Mouse (Mus musculus): ENCODE measurements around the gene Cdh13. TPM values are rescaled to one million over a fixed set of nuclear protein-coding genes. Genes with fewer than 3 reads are reported as not detected.

Cdh13 gene
- polyA plus RNA-seq, 1 experiment = 18.4 TPM

DNA sequence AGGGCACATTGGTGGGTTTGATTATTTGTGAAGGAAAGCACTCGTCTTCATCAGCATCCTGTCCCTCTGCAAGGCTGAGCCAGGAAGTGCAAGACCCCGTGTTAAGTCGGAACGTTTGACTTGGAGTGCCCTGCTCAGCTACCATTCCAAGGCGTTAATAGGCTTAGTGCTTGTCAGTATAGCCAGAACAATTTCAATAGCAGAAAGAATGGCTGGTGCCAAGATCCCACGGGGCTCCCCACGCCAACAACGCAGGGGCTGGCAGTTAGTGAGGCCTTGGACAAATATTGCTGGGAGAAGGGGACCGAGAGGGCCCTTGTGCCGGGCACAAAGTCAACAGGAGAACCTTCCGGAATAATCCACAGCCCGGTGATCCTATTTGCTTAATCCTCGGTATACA lies 897.1 kb downstream of the Cdh13 start:
- no peak overlapping the region for H3K27ac ChIP-seq (ENCODE audit: insufficient read depth, low read length)

DNA sequence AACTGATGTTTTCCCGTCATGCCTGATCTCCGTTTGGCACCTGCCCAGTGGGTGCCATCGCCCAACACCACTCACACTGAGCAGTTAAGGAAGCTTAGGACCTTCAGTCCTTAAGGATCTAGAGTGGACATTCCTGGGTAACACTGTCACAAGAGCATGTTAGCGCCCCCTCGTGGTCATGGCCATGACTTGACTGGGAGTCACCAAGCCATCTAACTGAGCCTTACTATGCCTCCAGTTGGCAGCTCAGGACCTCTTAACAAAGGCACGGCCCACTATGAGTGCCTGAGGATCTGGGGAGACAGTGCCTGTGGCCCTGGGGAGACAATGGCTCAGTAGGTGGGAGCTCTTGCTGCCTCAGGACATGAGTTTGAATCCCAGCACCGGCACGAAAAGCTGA lies 912.2 kb downstream of the Cdh13 start:
- H3K27me3 ChIP-seq (ENCODE audit: control insufficient read depth, insufficient read depth, low read length) = no peaks in the 10 kb centered on the region
- no peak overlapping the region for H3K27ac ChIP-seq (ENCODE audit: insufficient read depth, low read length)
- no peak overlapping the region for H3K4me3 ChIP-seq (replicated peaks; ENCODE audit: insufficient read depth, low read depth, low read length)
- 67% methylated on average over 8 of the region's 8 CpGs for WGBS
- H3K4me1 ChIP-seq (ENCODE audit: control insufficient read depth, insufficient read depth, low read length) = peaks cover 11% of the 10 kb centered on the region
- TF ChIP-seq CTCF (IDR thresholded peaks at IDR 0.05; ENCODE audit: borderline replicate concordance, insufficient read depth, low read depth, low read length) (peak; percentile 52), POLR2A (IDR thresholded peaks at IDR 0.05; ENCODE audit: borderline replicate concordance, insufficient read depth, low read length) (no peak)
- peak; percentile 19 to 39 for DNase-seq

More for the DNA sequence above, 897.1 kb downstream of the Cdh13 start:
- 48% methylated on average over 13 of the region's 13 CpGs for WGBS
- no peak overlapping the region for H3K4me3 ChIP-seq (replicated peaks; ENCODE audit: insufficient read depth, low read depth, low read length)
- no peak for DNase-seq
- H3K4me1 ChIP-seq (ENCODE audit: control insufficient read depth, insufficient read depth, low read length) = no peaks in the 10 kb centered on the region; the same call in 1 of the 2 replicates
- H3K27me3 ChIP-seq (ENCODE audit: control insufficient read depth, insufficient read depth, low read length) = no peaks in the 10 kb centered on the region; the same call in 1 of the 2 replicates
- no peak for TF ChIP-seq POLR2A (IDR thresholded peaks at IDR 0.05; ENCODE audit: borderline replicate concordance, insufficient read depth, low read length)
- no peak for TF ChIP-seq CTCF (IDR thresholded peaks at IDR 0.05; ENCODE audit: borderline replicate concordance, insufficient read depth, low read depth, low read length)

DNA sequence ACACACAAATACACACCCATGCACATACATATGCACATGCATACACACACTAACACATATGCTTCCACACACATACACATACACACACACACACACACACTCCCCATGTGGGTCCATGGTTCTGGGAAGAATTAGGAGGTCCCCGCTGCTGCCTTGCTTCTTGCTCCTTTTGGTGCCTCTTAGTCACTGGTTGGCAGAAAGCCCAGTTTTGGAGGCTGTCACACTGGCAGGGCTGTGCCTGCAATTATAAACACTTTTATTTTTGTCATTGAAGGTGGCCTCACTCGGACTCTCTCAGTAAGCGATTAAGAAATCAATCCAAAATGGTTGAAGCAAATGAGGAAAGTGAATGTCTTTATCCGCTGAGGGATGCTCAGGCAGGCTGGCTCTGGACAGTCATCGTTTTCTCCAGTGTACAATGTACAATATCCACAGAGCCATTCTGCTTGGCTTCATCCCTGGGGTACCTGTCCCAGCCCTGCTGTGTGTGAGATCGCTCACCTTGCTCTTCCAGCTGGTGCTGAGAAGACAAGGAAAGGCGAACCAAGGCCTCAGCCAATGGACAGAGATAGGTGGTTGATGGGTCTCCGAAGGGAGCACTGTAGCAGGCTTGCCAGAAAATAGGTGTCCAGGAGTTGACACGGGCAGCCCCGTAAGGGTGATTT lies 913.1 kb downstream of the Cdh13 start:
- Histone ChIP-seq H3K27ac (ENCODE audit: insufficient read depth, low read length) (no peak overlapping the region), H3K4me1 (ENCODE audit: control insufficient read depth, insufficient read depth, low read length) (peaks cover 11% of the 10 kb centered on the region), H3K27me3 (ENCODE audit: control insufficient read depth, insufficient read depth, low read length) (no peaks in the 10 kb centered on the region), H3K4me3 (replicated peaks; ENCODE audit: insufficient read depth, low read depth, low read length) (no peak overlapping the region)
- TF ChIP-seq CTCF (IDR thresholded peaks at IDR 0.05; ENCODE audit: borderline replicate concordance, insufficient read depth, low read depth, low read length) = no peak
- TF ChIP-seq POLR2A (IDR thresholded peaks at IDR 0.05; ENCODE audit: borderline replicate concordance, insufficient read depth, low read length) = no peak
- WGBS = 12% methylated on average over 10 of the region's 10 CpGs
- peak; percentile 63 to 80 for DNase-seq

DNA sequence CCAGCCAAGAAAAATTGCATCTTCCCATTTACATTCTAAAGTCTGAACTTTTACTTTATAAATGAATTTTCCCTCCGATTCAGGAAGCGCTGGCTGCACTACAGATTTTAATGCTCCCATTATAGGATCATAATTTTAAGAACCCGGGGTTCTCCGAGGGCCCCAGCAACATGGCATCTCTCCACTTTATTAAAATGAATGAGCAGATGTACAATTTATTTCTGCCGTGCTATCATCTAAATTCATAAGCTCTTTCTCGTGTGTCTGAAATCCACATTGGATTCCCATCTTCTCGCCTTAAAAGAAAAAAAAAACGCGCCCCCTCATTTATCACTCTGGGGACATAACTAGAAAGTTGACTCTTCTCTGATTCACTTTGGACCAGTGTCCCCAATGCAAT lies 925.0 kb downstream of the Cdh13 start:
- 91% methylated on average over 9 of the region's 9 CpGs for WGBS
- Histone ChIP-seq H3K27ac (ENCODE audit: insufficient read depth, low read length) (no peak overlapping the region), H3K27me3 (ENCODE audit: control insufficient read depth, insufficient read depth, low read length) (no peaks in the 10 kb centered on the region), H3K4me3 (replicated peaks; ENCODE audit: insufficient read depth, low read depth, low read length) (no peak overlapping the region), H3K4me1 (ENCODE audit: control insufficient read depth, insufficient read depth, low read length) (no peaks in the 10 kb centered on the region)
- DNase-seq = no peak
- TF ChIP-seq POLR2A (IDR thresholded peaks at IDR 0.05; ENCODE audit: borderline replicate concordance, insufficient read depth, low read length) (no peak), CTCF (IDR thresholded peaks at IDR 0.05; ENCODE audit: borderline replicate concordance, insufficient read depth, low read depth, low read length) (no peak)

DNA sequence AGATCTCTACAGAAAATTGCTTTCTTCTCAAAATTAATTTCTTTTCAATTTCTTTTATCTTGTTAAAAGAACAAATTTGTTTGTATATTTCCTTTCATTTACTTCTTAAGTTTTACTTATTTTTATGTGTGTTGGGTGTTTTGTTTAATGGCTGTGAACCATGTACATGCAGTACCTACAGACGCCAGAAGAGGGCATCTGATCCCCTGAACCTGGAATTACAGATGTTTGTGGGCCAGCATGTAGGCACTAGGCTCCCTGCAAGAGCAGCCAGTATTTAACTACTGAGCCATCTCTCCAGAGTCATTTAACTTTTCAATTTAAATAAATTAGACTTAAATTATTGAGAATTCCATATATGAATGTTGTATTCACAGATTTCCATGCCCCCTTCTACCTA lies 941.0 kb downstream of the Cdh13 start:
- Histone ChIP-seq H3K27ac (ENCODE audit: insufficient read depth, low read length) (no peak overlapping the region), H3K27me3 (ENCODE audit: control insufficient read depth, insufficient read depth, low read length) (no peaks in the 10 kb centered on the region), H3K4me3 (replicated peaks; ENCODE audit: insufficient read depth, low read depth, low read length) (no peak overlapping the region), H3K4me1 (ENCODE audit: control insufficient read depth, insufficient read depth, low read length) (no peaks in the 10 kb centered on the region)
- TF ChIP-seq POLR2A (IDR thresholded peaks at IDR 0.05; ENCODE audit: borderline replicate concordance, insufficient read depth, low read length) (no peak), CTCF (IDR thresholded peaks at IDR 0.05; ENCODE audit: borderline replicate concordance, insufficient read depth, low read depth, low read length) (peak; percentile 53)
- peak; percentile 8 to 42 for DNase-seq
- 7% methylated on average over 1 of the region's 1 CpGs for WGBS

DNA sequence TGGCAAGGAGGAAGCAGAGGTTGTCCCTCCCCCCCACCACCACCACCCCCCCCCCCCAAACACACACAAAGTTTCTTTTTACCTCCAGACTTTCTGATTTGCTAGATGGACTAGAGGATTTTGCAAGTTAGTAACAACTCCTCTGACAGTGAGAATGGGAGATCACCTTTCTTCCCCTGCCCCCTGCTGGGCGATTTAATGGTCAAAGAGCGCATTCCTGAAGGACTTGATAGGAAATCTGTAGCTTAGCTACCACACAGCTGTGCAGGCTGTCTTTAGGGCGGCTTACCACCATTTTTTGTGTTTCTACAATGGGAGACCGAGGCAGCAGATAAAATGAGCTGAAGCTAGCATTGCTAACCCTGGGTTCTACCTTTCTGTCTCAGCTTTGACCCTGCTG lies 961.6 kb downstream of the Cdh13 start:
- 70% methylated on average over 4 of the region's 4 CpGs for WGBS
- no peak for TF ChIP-seq POLR2A (IDR thresholded peaks at IDR 0.05; ENCODE audit: borderline replicate concordance, insufficient read depth, low read length)
- no peak for TF ChIP-seq CTCF (IDR thresholded peaks at IDR 0.05; ENCODE audit: borderline replicate concordance, insufficient read depth, low read depth, low read length)
- Histone ChIP-seq H3K4me1 (ENCODE audit: control insufficient read depth, insufficient read depth, low read length) (peaks cover 20% of the 10 kb centered on the region), H3K27ac (ENCODE audit: insufficient read depth, low read length) (no peak overlapping the region), H3K27me3 (ENCODE audit: control insufficient read depth, insufficient read depth, low read length) (no peaks in the 10 kb centered on the region), H3K4me3 (replicated peaks; ENCODE audit: insufficient read depth, low read depth, low read length) (no peak overlapping the region)
- no peak for DNase-seq

DNA sequence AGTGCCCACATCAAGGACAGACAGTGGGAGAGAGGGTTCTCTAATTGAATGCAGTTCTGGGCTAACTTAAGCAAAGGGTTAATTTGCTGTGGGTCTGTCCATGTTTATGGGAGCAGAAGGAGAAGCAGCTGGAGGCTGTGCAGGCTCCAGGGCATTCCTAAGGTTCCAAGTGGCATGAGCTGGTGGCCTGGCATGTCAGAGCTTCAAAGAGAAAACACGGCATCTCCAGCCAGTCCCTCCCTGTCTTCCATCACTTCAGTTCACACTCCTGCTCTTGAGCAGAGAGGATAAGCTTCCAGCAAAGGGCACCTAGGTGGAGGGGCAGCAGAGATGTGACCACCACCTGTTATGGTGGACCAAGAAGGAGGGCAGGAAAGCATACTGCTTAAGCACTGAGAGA lies 962.1 kb downstream of the Cdh13 start:
- no peak overlapping the region for H3K27ac ChIP-seq (ENCODE audit: insufficient read depth, low read length)
- no peak overlapping the region for H3K4me3 ChIP-seq (replicated peaks; ENCODE audit: insufficient read depth, low read depth, low read length)
- TF ChIP-seq CTCF (IDR thresholded peaks at IDR 0.05; ENCODE audit: borderline replicate concordance, insufficient read depth, low read depth, low read length) = no peak
- no peak for TF ChIP-seq POLR2A (IDR thresholded peaks at IDR 0.05; ENCODE audit: borderline replicate concordance, insufficient read depth, low read length)
- 7% methylated on average over 1 of the region's 1 CpGs for WGBS
- no peaks in the 10 kb centered on the region for H3K27me3 ChIP-seq (ENCODE audit: control insufficient read depth, insufficient read depth, low read length)
- H3K4me1 ChIP-seq (ENCODE audit: control insufficient read depth, insufficient read depth, low read length) = peaks cover 20% of the 10 kb centered on the region
- DNase-seq = peak; percentile 18 to 53

DNA sequence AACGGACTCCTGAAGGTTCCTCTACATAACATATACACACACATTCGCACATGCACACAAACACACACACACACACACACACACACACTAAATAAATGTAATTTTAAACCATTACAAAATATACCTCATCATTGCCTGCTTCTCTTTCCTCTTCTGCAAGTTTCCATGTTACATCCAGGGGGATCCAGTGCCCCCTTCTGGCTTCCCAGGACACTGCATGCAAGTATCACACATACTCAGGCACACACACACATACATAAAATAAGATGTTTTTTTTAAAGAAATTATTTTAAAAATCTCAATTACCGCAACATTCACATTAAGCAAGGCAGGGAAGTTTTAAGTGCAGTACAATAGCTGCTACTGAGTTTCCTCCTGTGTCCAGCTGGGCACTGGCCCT lies 970.8 kb downstream of the Cdh13 start:
- DNase-seq = no peak
- H3K4me3 ChIP-seq (replicated peaks; ENCODE audit: insufficient read depth, low read depth, low read length) = no peak overlapping the region
- H3K27ac ChIP-seq (ENCODE audit: insufficient read depth, low read length) = no peak overlapping the region
- no peaks in the 10 kb centered on the region for H3K4me1 ChIP-seq (ENCODE audit: control insufficient read depth, insufficient read depth, low read length)
- 98% methylated on average over 3 of the region's 3 CpGs for WGBS
- TF ChIP-seq CTCF (IDR thresholded peaks at IDR 0.05; ENCODE audit: borderline replicate concordance, insufficient read depth, low read depth, low read length) (no peak), POLR2A (IDR thresholded peaks at IDR 0.05; ENCODE audit: borderline replicate concordance, insufficient read depth, low read length) (no peak)
- no peaks in the 10 kb centered on the region for H3K27me3 ChIP-seq (ENCODE audit: control insufficient read depth, insufficient read depth, low read length)
